Mouse (Mus musculus): ENCODE measurements around the gene Slco1a1. TPM values are rescaled to one million over a fixed set of nuclear protein-coding genes. Genes with fewer than 3 reads are reported as not detected.
"Not testable (repeated sequence)": the region's sequence is repeated elsewhere in the genome, so short reads cannot be mapped to it uniquely, and the experiment has no call there.

The Slco1a1 gene
- polyA plus RNA-seq, 1 experiment from 2014 or later, result not detected

- 72% methylated on average over 2 of the region's 2 CpGs for WGBS
- no peak overlapping the region for H3K27ac ChIP-seq (ENCODE audit: low read depth, low read length)
These were observed 58.5 kb downstream of the Slco1a1 start for GRCm38 (mm10) chr6:141888248-141888647.

DNA sequence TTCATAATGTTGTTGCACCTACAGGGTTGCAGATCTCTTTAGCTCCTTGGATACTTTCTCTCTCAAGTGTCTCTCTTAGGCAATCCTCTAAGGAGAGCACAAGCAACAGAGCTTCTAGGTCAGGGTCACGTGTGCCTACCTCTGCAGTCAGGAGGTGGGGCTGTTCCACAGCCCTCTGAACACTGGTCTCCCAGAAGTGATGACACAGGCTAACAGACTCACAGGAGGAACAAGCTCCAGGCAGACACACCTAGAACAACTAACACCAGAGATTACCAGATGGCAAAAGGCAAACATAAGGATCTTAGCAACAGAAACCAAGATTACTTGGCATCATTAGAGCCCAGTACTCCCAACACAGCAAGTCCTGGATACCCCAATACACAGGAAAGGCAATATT is 64.2 kb downstream of the Slco1a1 start:
- WGBS, result 64% methylated on average over 1 of the region's 1 CpGs
- no peak for ATAC-seq (ENCODE audit: insufficient read depth, low FRiP score, low TSS enrichment)
- no peak overlapping the region for H3K9ac ChIP-seq (ENCODE audit: low read length)

More at GRCm38 (mm10) chr6:141888248-141888647, 58.5 kb downstream of the Slco1a1 start:
- Histone ChIP-seq H3K9me3 (ENCODE audit: control insufficient read depth, low read length) (no peaks in the 10 kb centered on the region), H3K36me3 (ENCODE audit: control insufficient read depth, insufficient read depth, low read length) (no peaks in the 10 kb centered on the region), H3K27me3 (ENCODE audit: control insufficient read depth, insufficient read depth, low read length) (no peaks in the 10 kb centered on the region), H3K4me2 (ENCODE audit: low read depth) (no peak overlapping the region), H3K9ac (ENCODE audit: low read length) (no peak overlapping the region), H3K4me3 (ENCODE audit: low read depth, low read length) (no peak overlapping the region), H3K4me1 (ENCODE audit: control insufficient read depth, insufficient read depth, low read length) (no peaks in the 10 kb centered on the region)
- no peak for ATAC-seq (ENCODE audit: insufficient read depth, low FRiP score, low TSS enrichment)
- no peak for DNase-seq (ENCODE audit: low spot score)

DNA sequence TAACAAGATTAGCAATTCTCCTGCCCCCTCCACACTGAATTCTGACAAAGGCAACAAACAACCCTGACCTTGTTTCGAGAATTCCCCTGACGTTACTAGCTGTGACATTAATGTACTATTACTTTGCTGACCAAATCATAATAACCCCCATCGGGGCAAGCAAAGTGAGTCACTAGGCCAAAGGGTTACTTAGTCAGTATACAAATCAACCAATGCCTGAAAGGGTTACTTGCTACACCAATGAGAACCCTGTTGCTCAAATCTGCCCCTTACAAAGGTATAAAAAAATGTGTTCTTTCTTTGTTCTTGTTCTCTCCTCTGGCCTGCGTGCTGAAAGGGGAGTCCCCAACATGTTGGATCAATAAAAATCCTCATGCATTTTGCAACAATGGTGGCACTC is 71.0 kb downstream of the Slco1a1 start:
- H3K9me3 ChIP-seq (ENCODE audit: control insufficient read depth, low read length), result not testable (repeated sequence)

More for the DNA sequence above, 64.2 kb downstream of the Slco1a1 start:
- Histone ChIP-seq H3K27ac (ENCODE audit: low read depth, low read length) (no peak overlapping the region), H3K9me3 (ENCODE audit: control insufficient read depth, low read length) (no peaks in the 10 kb centered on the region), H3K4me1 (ENCODE audit: control insufficient read depth, insufficient read depth, low read length) (no peaks in the 10 kb centered on the region), H3K27me3 (ENCODE audit: control insufficient read depth, insufficient read depth, low read length) (no peaks in the 10 kb centered on the region), H3K4me2 (ENCODE audit: low read depth) (no peak overlapping the region), H3K4me3 (ENCODE audit: low read depth, low read length) (no peak overlapping the region), H3K36me3 (ENCODE audit: control insufficient read depth, insufficient read depth, low read length) (no peaks in the 10 kb centered on the region)
- DNase-seq (ENCODE audit: low spot score), result no peak

DNA sequence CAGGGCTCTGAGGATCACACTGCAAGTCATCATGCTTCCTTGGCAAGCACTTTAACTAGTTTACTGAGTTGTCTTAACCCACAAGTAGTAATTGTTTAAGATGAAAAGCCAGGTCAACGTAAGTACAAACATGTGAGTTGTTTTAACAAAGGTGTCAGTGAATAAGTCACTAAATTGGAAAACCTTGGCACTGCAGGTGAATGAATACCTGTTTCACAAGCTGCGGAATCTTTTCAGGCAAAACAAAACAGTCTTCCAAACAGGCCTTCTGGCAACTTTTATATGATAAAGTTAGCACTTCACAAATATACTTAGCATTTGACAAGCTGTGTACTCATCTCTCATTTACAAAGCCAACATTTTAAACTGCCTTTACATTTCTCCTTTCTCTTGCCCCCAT is 75.1 kb downstream of the Slco1a1 start:
- DNase-seq (ENCODE audit: low spot score) (no peak), ATAC-seq (ENCODE audit: insufficient read depth, low FRiP score, low TSS enrichment) (no peak)
- Histone ChIP-seq H3K9ac (ENCODE audit: low read length) (no peak overlapping the region), H3K9me3 (ENCODE audit: control insufficient read depth, low read length) (no peaks in the 10 kb centered on the region), H3K4me3 (ENCODE audit: low read depth, low read length) (no peak overlapping the region), H3K27me3 (ENCODE audit: control insufficient read depth, insufficient read depth, low read length) (no peaks in the 10 kb centered on the region), H3K4me2 (ENCODE audit: low read depth) (no peak overlapping the region), H3K4me1 (ENCODE audit: control insufficient read depth, insufficient read depth, low read length) (no peaks in the 10 kb centered on the region), H3K36me3 (ENCODE audit: control insufficient read depth, insufficient read depth, low read length) (no peaks in the 10 kb centered on the region), H3K27ac (ENCODE audit: low read depth, low read length) (no peak overlapping the region)
- 86% methylated on average over 2 of the region's 2 CpGs for WGBS

More for the DNA sequence above, 71.0 kb downstream of the Slco1a1 start:
- WGBS, result 83% methylated on average over 4 of the region's 4 CpGs
- H3K36me3 ChIP-seq (ENCODE audit: control insufficient read depth, insufficient read depth, low read length); DNase-seq (ENCODE audit: low spot score); H3K4me2 ChIP-seq (ENCODE audit: low read depth); ATAC-seq (ENCODE audit: insufficient read depth, low FRiP score, low TSS enrichment); H3K9ac ChIP-seq (ENCODE audit: low read length); H3K4me3 ChIP-seq (ENCODE audit: low read depth, low read length); H3K27ac ChIP-seq (ENCODE audit: low read depth, low read length); H3K27me3 ChIP-seq (ENCODE audit: control insufficient read depth, insufficient read depth, low read length); H3K4me1 ChIP-seq (ENCODE audit: control insufficient read depth, insufficient read depth, low read length): not testable (repeated sequence)

DNA sequence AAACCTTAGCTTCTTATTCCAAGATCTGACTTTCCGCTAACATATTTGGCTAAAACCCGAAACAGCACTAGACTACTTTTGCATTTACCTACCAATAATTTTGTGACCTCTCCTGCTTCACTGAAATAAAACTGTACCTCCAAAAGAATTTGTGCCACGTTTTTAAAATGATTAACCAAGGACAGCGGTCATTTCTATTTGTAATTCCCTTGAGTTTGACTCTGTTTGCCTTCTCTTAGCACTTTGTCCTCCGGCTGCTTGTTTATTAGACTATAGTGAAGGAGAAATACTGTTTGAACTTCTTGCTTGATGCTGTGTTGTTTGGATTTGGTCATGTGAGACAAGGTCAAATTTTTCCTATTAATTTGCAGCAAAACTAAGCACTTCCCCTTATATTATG is 78.0 kb downstream of the Slco1a1 start:
- no peaks in the 10 kb centered on the region for H3K9me3 ChIP-seq (ENCODE audit: control insufficient read depth, low read length)
- no peak overlapping the region for H3K9ac ChIP-seq (ENCODE audit: low read length)
- ATAC-seq (ENCODE audit: insufficient read depth, low FRiP score, low TSS enrichment) (no peak), DNase-seq (ENCODE audit: low spot score) (no peak)
- WGBS, result 84% methylated on average over 5 of the region's 5 CpGs
- no peaks in the 10 kb centered on the region for H3K27me3 ChIP-seq (ENCODE audit: control insufficient read depth, insufficient read depth, low read length)
- no peaks in the 10 kb centered on the region for H3K36me3 ChIP-seq (ENCODE audit: control insufficient read depth, insufficient read depth, low read length)
- H3K27ac ChIP-seq (ENCODE audit: low read depth, low read length), result no peak overlapping the region
- H3K4me3 ChIP-seq (ENCODE audit: low read depth, low read length), result no peak overlapping the region
- H3K4me2 ChIP-seq (ENCODE audit: low read depth), result no peak overlapping the region
- H3K4me1 ChIP-seq (ENCODE audit: control insufficient read depth, insufficient read depth, low read length), result no peaks in the 10 kb centered on the region

- 90% methylated on average over 5 of the region's 5 CpGs for WGBS
- H3K4me1 ChIP-seq (ENCODE audit: control insufficient read depth, insufficient read depth, low read length), result no peaks in the 10 kb centered on the region
- no peak overlapping the region for H3K9ac ChIP-seq (ENCODE audit: low read length)
- H3K27ac ChIP-seq (ENCODE audit: low read depth, low read length), result no peak overlapping the region
- no peaks in the 10 kb centered on the region for H3K9me3 ChIP-seq (ENCODE audit: control insufficient read depth, low read length)
- no peak for DNase-seq (ENCODE audit: low spot score)
- H3K4me3 ChIP-seq (ENCODE audit: low read depth, low read length), result no peak overlapping the region
- no peaks in the 10 kb centered on the region for H3K36me3 ChIP-seq (ENCODE audit: control insufficient read depth, insufficient read depth, low read length)
- no peak for ATAC-seq (ENCODE audit: insufficient read depth, low FRiP score, low TSS enrichment)
- H3K27me3 ChIP-seq (ENCODE audit: control insufficient read depth, insufficient read depth, low read length), result no peaks in the 10 kb centered on the region
- no peak overlapping the region for H3K4me2 ChIP-seq (ENCODE audit: low read depth)
These were observed 80.7 kb downstream of the Slco1a1 start for GRCm38 (mm10) chr6:141866026-141866425.

GRCm38 (mm10) chr6:141857735-141858531 is 88.8 kb downstream of the Slco1a1 start:
- ATAC-seq (ENCODE audit: insufficient read depth, low FRiP score, low TSS enrichment) (no peak), DNase-seq (ENCODE audit: low spot score) (no peak)
- WGBS, result 91% methylated on average over 8 of the region's 8 CpGs
- Histone ChIP-seq H3K4me1 (ENCODE audit: control insufficient read depth, insufficient read depth, low read length) (no peaks in the 10 kb centered on the region), H3K36me3 (ENCODE audit: control insufficient read depth, insufficient read depth, low read length) (no peaks in the 10 kb centered on the region), H3K9ac (ENCODE audit: low read length) (no peak overlapping the region), H3K4me3 (ENCODE audit: low read depth, low read length) (no peak overlapping the region), H3K27ac (ENCODE audit: low read depth, low read length) (no peak overlapping the region), H3K27me3 (ENCODE audit: control insufficient read depth, insufficient read depth, low read length) (no peaks in the 10 kb centered on the region), H3K9me3 (ENCODE audit: control insufficient read depth, low read length) (no peaks in the 10 kb centered on the region), H3K4me2 (ENCODE audit: low read depth) (no peak overlapping the region)

Other genes with a start within 250 kb of the Slco1a1 start
- gene Gm5724, start 173.2 kb downstream of the Slco1a1 start, polyA plus RNA-seq (2014; fragmentation: Nextera tagmentation; extraction: Ambion mirVana), result not detected in 2 replicates
- 0.13 TPM in 1 of 2 replicates, not detected in the other for gene Slco1a4, start 90.8 kb downstream of the Slco1a1 start, polyA plus RNA-seq (2014; fragmentation: Nextera tagmentation; extraction: Ambion mirVana)
- 0.12 TPM in 1 of 2 replicates, not detected in the other for gene Gm6614, start 64.5 kb upstream of the Slco1a1 start, polyA plus RNA-seq (2014; fragmentation: Nextera tagmentation; extraction: Ambion mirVana)